Comparison of ENCODE assay signal across 9 mouse cellular contexts in genomic region chr2:92374514-92374913, GRCm38 (mm10). TPM values are rescaled to one million over a fixed set of nuclear protein-coding genes. Genes with fewer than 3 reads are reported as not detected.
DNase-seq lines count a peak whose midpoint lies in the region; ATAC-seq and TF ChIP-seq lines count a peak whose summit lies in the region.
"Had no signal": no experiment of that assay in that cellular context is flagged by ENCODE, and none has a peak within 500 bp of the region (broad histone marks: within the 10 kb centered on the region; RNA-seq: fewer than 3 reads in every experiment).

TSS of gene Pex16 (plus strand) at chr2:92374676.
TSS of gene Large2 (minus strand) at chr2:92374869.

- peak within 1 kb of the TSS; percentile 91 for H3K4me2 ChIP-seq in embryonic facial prominence, embryonic 14.5 days (ENCODE audit: low read depth, low read length)
- H3K4me2 ChIP-seq in hindbrain, embryonic 13.5 days, result peak within 1 kb of the TSS; percentile 91
- H3K4me2 ChIP-seq in limb, embryonic 14.5 days (replicated peaks; ENCODE audit: low read depth, low read length, severe bottlenecking), result peak within 1 kb of the TSS; percentile 99
- H3K4me2 ChIP-seq in midbrain, embryonic 14.5 days (ENCODE audit: low read length), result peak within 1 kb of the TSS; percentile 93

- H3K9ac ChIP-seq in embryonic facial prominence, embryonic 14.5 days (ENCODE audit: low read depth, low read length), result peak within 1 kb of the TSS; percentile 77
- peak within 1 kb of the TSS; percentile 84 for H3K9ac ChIP-seq in hindbrain, embryonic 13.5 days
- H3K9ac ChIP-seq in limb, embryonic 14.5 days (ENCODE audit: low read depth, low read length, severe bottlenecking), result peak within 1 kb of the TSS; percentile 58
- H3K9ac ChIP-seq in midbrain, embryonic 14.5 days (replicated peaks; ENCODE audit: low read length), result peak within 1 kb of the TSS; percentile 68

- no peaks in the 10 kb centered on the region for H3K9me3 ChIP-seq in embryonic facial prominence, embryonic 14.5 days (ENCODE audit: control insufficient read depth, low read length)
- no peaks in the 10 kb centered on the region for H3K9me3 ChIP-seq in hindbrain, embryonic 13.5 days
- no peaks in the 10 kb centered on the region for H3K9me3 ChIP-seq in limb, embryonic 14.5 days (ENCODE audit: control insufficient read depth, low read length)
- no peaks in the 10 kb centered on the region for H3K9me3 ChIP-seq in midbrain, embryonic 14.5 days (ENCODE audit: control insufficient read depth, low read length)

- TF ChIP-seq POLR2A in limb, embryonic 14.5 days (IDR thresholded peaks at IDR 0.05; ENCODE audit: borderline replicate concordance, extremely low read depth, insufficient read depth, insufficient read length), result peak; percentile 17; the same call in 1 of the 2 replicates

- peaks cover 30% of the 10 kb centered on the region for H3K4me1 ChIP-seq in embryonic facial prominence, embryonic 14.5 days (ENCODE audit: control insufficient read depth, insufficient read depth, low read length)
- H3K4me1 ChIP-seq in hindbrain, embryonic 13.5 days (replicated peaks), result peaks cover 57% of the 10 kb centered on the region
- H3K4me1 ChIP-seq in limb, embryonic 14.5 days (ENCODE audit: control insufficient read depth, insufficient read depth, low read length), result peaks cover 35% of the 10 kb centered on the region
- H3K4me1 ChIP-seq in midbrain, embryonic 14.5 days (ENCODE audit: control insufficient read depth, insufficient read depth, low read length), result peaks cover 42% of the 10 kb centered on the region

- DNase-seq in adrenal gland, adult (ENCODE audit: inconsistent age in 2 of 2, low spot score in 1 of 2), result peak; percentile 63 to 83
- DNase-seq in adrenal gland, adult 18-20 months (ENCODE audit: low spot score in 2 of 2), result no peak
- peak; percentile 60 for DNase-seq in adipocyte (ENCODE audit: low spot score)
- DNase-seq in embryonic facial prominence, embryonic 14.5 days (ENCODE audit: low spot score), result peak; percentile 79
- DNase-seq in limb, embryonic 14.5 days (ENCODE audit: low spot score), result peak; percentile 40
- DNase-seq in midbrain, embryonic 14.5 days, result peak; percentile 69
- DNase-seq in thymus, postnatal 14 days, result peak; percentile 60

- peaks cover 12% of the 10 kb centered on the region for H3K36me3 ChIP-seq in embryonic facial prominence, embryonic 14.5 days (ENCODE audit: control insufficient read depth, insufficient read depth, low read length)
- peaks cover 24% of the 10 kb centered on the region for H3K36me3 ChIP-seq in hindbrain, embryonic 13.5 days
- H3K36me3 ChIP-seq in limb, embryonic 14.5 days (ENCODE audit: control insufficient read depth, insufficient read depth, low read length), result peaks cover 11% of the 10 kb centered on the region
- H3K36me3 ChIP-seq in midbrain, embryonic 14.5 days (ENCODE audit: control insufficient read depth, insufficient read depth, low read length), result peaks cover 22% of the 10 kb centered on the region

- H3K4me3 ChIP-seq in embryonic facial prominence, embryonic 14.5 days (ENCODE audit: low read depth, low read length), result peak within 1 kb of the TSS; percentile 72
- peak within 1 kb of the TSS; percentile 73 for H3K4me3 ChIP-seq in hindbrain, embryonic 13.5 days
- H3K4me3 ChIP-seq in limb, embryonic 14.5 days (replicated peaks; ENCODE audit: low read length), result peak within 1 kb of the TSS; percentile 63
- H3K4me3 ChIP-seq in midbrain, embryonic 14.5 days (replicated peaks; ENCODE audit: low read depth, low read length), result peak within 1 kb of the TSS; percentile 72

- peaks cover 17% of the 10 kb centered on the region for H3K27me3 ChIP-seq in embryonic facial prominence, embryonic 14.5 days (replicated peaks; ENCODE audit: control insufficient read depth, insufficient read depth, low read length)
- peaks cover 29% of the 10 kb centered on the region for H3K27me3 ChIP-seq in hindbrain, embryonic 13.5 days
- no peaks in the 10 kb centered on the region; the same call in 1 of the 2 replicates for H3K27me3 ChIP-seq in limb, embryonic 14.5 days (ENCODE audit: control insufficient read depth, insufficient read depth, low read length)
- peaks cover 14% of the 10 kb centered on the region; the same call in 1 of the 2 replicates for H3K27me3 ChIP-seq in midbrain, embryonic 14.5 days (ENCODE audit: control insufficient read depth, insufficient read depth, low read length)

- WGBS in embryonic facial prominence, embryonic 14.5 days, result under 1% methylated on average over 16 of the region's 16 CpGs
- WGBS in hindbrain, embryonic 13.5 days, result 6% methylated on average over 16 of the region's 16 CpGs
- WGBS in limb, embryonic 14.5 days, result 2% methylated on average over 16 of the region's 16 CpGs
- WGBS in midbrain, embryonic 14.5 days, result 6% methylated on average over 16 of the region's 16 CpGs

- peak; percentile 48 for ATAC-seq in embryonic facial prominence, embryonic 14.5 days (ENCODE audit: low read depth)
- peak; percentile 22; the same call in 1 of the 2 replicates for ATAC-seq in hindbrain, embryonic 13.5 days (ENCODE audit: low FRiP score)
- peak; percentile 31; the same call in 1 of the 2 replicates for ATAC-seq in limb, embryonic 14.5 days (ENCODE audit: low FRiP score, low read depth)
- peak; percentile 32; the same call in 1 of the 2 replicates for ATAC-seq in midbrain, embryonic 14.5 days (ENCODE audit: low FRiP score, low TSS enrichment)

- H3K27ac ChIP-seq in embryonic facial prominence, embryonic 14.5 days (replicated peaks; ENCODE audit: low read depth, low read length), result peak within 1 kb of the TSS; percentile 84
- H3K27ac ChIP-seq in hindbrain, embryonic 13.5 days, result peak within 1 kb of the TSS; percentile 87
- peak within 1 kb of the TSS; percentile 83 for H3K27ac ChIP-seq in limb, embryonic 14.5 days (replicated peaks; ENCODE audit: low read depth, low read length)
- H3K27ac ChIP-seq in midbrain, embryonic 14.5 days (replicated peaks; ENCODE audit: low read depth, low read length), result peak within 1 kb of the TSS; percentile 80

RNA-seq across cellular contexts. Expression of gene Pex16, which starts in this region (rescaled TPM):
- 100 to 1,000 TPM in 1 of 2 experiments, 10 to 100 TPM in 1; 90.6 to 183 TPM for total RNA-seq in adrenal gland, adult 18-20 months (2021)
- polyA plus RNA-seq in embryonic facial prominence, embryonic 14.5 days (2014; fragmentation: Nextera tagmentation; extraction: Ambion mirVana), result 19.6 and 22.7 TPM in 2 replicates
- polyA plus RNA-seq in hindbrain, embryonic 13.5 days (2015; fragmentation: Nextera tagmentation; extraction: Ambion mirVana), result 35.7 and 35.8 TPM in 2 replicates
- polyA plus RNA-seq in limb, embryonic 14.5 days (2012; rRNA removed), result 26.4 and 30.6 TPM in 2 replicates
- 22.3 TPM in 2 replicates for polyA plus RNA-seq in limb, embryonic 14.5 days (2014; fragmentation: Nextera tagmentation; extraction: Ambion mirVana)
- polyA plus RNA-seq in midbrain, embryonic 14.5 days (2014; fragmentation: Nextera tagmentation; extraction: Ambion mirVana), result 35.4 and 41.6 TPM in 2 replicates

RNA-seq across cellular contexts. Expression of gene Large2, which starts in this region (rescaled TPM):
- total RNA-seq in adrenal gland, adult 18-20 months (2021), result 1 to 10 TPM in 1 of 2 experiments, not detected in 1; 2.7 TPM
- 10.7 and 11.1 TPM in 2 replicates for polyA plus RNA-seq in embryonic facial prominence, embryonic 14.5 days (2014; fragmentation: Nextera tagmentation; extraction: Ambion mirVana)
- 1.6 and 2.4 TPM in 2 replicates for polyA plus RNA-seq in hindbrain, embryonic 13.5 days (2015; fragmentation: Nextera tagmentation; extraction: Ambion mirVana)
- polyA plus RNA-seq in limb, embryonic 14.5 days (2012; rRNA removed), result 32.7 and 41.1 TPM in 2 replicates
- 15.0 and 16.3 TPM in 2 replicates for polyA plus RNA-seq in limb, embryonic 14.5 days (2014; fragmentation: Nextera tagmentation; extraction: Ambion mirVana)
- 1.5 and 1.6 TPM in 2 replicates for polyA plus RNA-seq in midbrain, embryonic 14.5 days (2014; fragmentation: Nextera tagmentation; extraction: Ambion mirVana)
- total RNA-seq: neutrophil, adult 5-6 weeks had no signal

Comparison
In these comparisons a context has a peak if more than half of its experiments do, and no peak if none do; other contexts are left out.
1. DNase-seq: peak in adrenal gland, adult (2 of 2), adipocyte (single experiment), embryonic facial prominence, embryonic 14.5 days (single experiment), limb, embryonic 14.5 days (single experiment), midbrain, embryonic 14.5 days (single experiment) and thymus, postnatal 14 days (single experiment); none in adrenal gland, adult 18-20 months (0 of 2).
2. Peak in every context shown above with its lines, with median percentiles within 50 percentile points of each other: ATAC-seq, H3K27ac ChIP-seq, H3K4me2 ChIP-seq, H3K4me3 ChIP-seq and H3K9ac ChIP-seq.